Mouse (Mus musculus) brain, embryonic 14.5 days (tissue): ENCODE results near the gene Cic.

Source experiments
- CTCF ChIP-seq: fragments of 200-500 bp; IDR thresholded peaks from 2 replicates; pipeline ENCODE4 v1.5.1; 2012; ENCODE audit warnings: inconsistent platforms, mild to moderate bottlenecking, moderate library complexity, borderline replicate concordance; ENCODE audit not compliant: insufficient read depth, insufficient read length; ENCODE audit errors: extremely low read depth
- POLR2A ChIP-seq: fragments of 200-500 bp; IDR thresholded peaks from 2 replicates; pipeline ENCODE4 v1.6.1; 2012; ENCODE audit warnings: mild to moderate bottlenecking, inconsistent platforms, borderline replicate concordance; ENCODE audit not compliant: poor library complexity, insufficient read depth, insufficient read length, severe bottlenecking; ENCODE audit errors: extremely low read depth

DNA sequence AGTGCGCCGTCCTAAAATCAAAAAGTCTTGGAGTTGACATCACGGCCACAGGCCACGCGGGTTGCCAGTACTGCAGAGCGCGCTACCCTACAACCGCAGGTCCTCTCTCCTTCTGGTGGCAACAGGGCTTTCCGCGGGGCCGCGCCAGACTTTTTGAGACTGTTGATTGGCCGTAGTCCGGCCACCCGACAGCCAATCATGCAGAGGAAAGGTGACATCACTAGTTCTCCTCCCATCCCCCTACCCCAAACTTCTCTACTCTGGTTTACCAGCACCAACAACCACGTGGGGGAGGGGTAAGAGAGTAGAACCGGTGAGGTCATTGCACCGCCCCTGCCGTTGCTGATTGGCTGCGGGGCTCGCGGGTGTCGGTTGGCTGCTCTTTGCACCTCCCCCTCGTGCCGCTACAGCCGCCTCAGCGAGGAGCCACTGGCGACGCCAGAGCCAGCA, at the start of gene Cic:
- TF ChIP-seq CTCF, result 0 out of 2 replicates have a peak, but pooled peaks have one; percentile 3
- TF ChIP-seq POLR2A, result no peak
